24 mouse cellular contexts compared by ENCODE assay signal in genomic region chr15:93365561-93365960, GRCm38 (mm10). TPM values are rescaled to one million over a fixed set of nuclear protein-coding genes. Genes with fewer than 3 reads are reported as not detected.
A peak's percentile ranks its signal among the peaks of the same experiment; 100 is the strongest.
DNase-seq lines count a peak whose midpoint lies in the region; ATAC-seq lines count a peak whose summit lies in the region.
"Had no signal": no experiment of that assay in that cellular context is flagged by ENCODE, and none has a peak within 500 bp of the region (broad histone marks: within the 10 kb centered on the region; RNA-seq: fewer than 3 reads in every experiment).

No protein-coding gene starts in this region.

- no peaks in the 10 kb centered on the region for H3K9me3 ChIP-seq in heart, embryonic 10.5 days
- no peaks in the 10 kb centered on the region for H3K9me3 ChIP-seq in kidney, embryonic 16.5 days (ENCODE audit: low read length)
- H3K9me3 ChIP-seq: embryonic facial prominence, embryonic 10.5 days; embryonic facial prominence, embryonic 13.5 days; forebrain, embryonic 12.5 days; forebrain, embryonic 15.5 days; heart, embryonic 13.5 days; hindbrain, embryonic 12.5 days; hindbrain, embryonic 15.5 days had no signal

- peak; percentile 56 for ATAC-seq in kidney, embryonic 16.5 days (ENCODE audit: low FRiP score, low TSS enrichment)
- ATAC-seq: activated CD4-positive, CD25-positive, alpha-beta regulatory T cell, adult 4 months; forebrain, embryonic 15.5 days had no signal

- no peak overlapping the region for H3K4me3 ChIP-seq in heart, embryonic 10.5 days
- no peak overlapping the region for H3K4me3 ChIP-seq in kidney, embryonic 16.5 days (ENCODE audit: low read length)
- H3K4me3 ChIP-seq: embryonic facial prominence, embryonic 10.5 days; embryonic facial prominence, embryonic 13.5 days; erythroblast, embryonic 14.5 days; forebrain, embryonic 12.5 days; forebrain, embryonic 15.5 days; heart, embryonic 13.5 days; hindbrain, embryonic 12.5 days; hindbrain, embryonic 15.5 days had no signal

- DNase-seq in heart, embryonic 10.5 days (ENCODE audit: low spot score) = peak; percentile 25
- DNase-seq in heart, postnatal 10 days = no peak
- no peak for DNase-seq in kidney, adult 8-10 months
- DNase-seq in kidney, postnatal 14 days = peak; percentile 30
- DNase-seq in kidney, adult 18-20 months = no peak
- DNase-seq: adrenal gland, adult 8-10 months; adrenal gland, postnatal 25 days; cerebellum, adult 11-12 months; cerebellum, adult 8-10 months; cerebellum, postnatal 10 days; cerebellum, postnatal 36 days; embryo, embryonic 11 days; gastrocnemius, postnatal 25 days; heart, adult 18-20 months had no signal

- H3K27ac ChIP-seq in heart, embryonic 10.5 days = no peak overlapping the region
- no peak overlapping the region for H3K27ac ChIP-seq in kidney, embryonic 16.5 days (ENCODE audit: low read length)
- H3K27ac ChIP-seq: embryonic facial prominence, embryonic 10.5 days; embryonic facial prominence, embryonic 13.5 days; forebrain, embryonic 12.5 days; forebrain, embryonic 15.5 days; heart, embryonic 13.5 days; hindbrain, embryonic 12.5 days; hindbrain, embryonic 15.5 days had no signal

- 82% methylated on average over 6 of the region's 6 CpGs for WGBS in heart, embryonic 10.5 days
- 47% methylated on average over 6 of the region's 6 CpGs for WGBS in kidney, embryonic 16.5 days

- no peak overlapping the region for H3K9ac ChIP-seq in kidney, embryonic 16.5 days (replicated peaks; ENCODE audit: low read length)
- H3K9ac ChIP-seq: embryonic facial prominence, embryonic 13.5 days; forebrain, embryonic 12.5 days; forebrain, embryonic 15.5 days; heart, embryonic 13.5 days; hindbrain, embryonic 12.5 days; hindbrain, embryonic 15.5 days had no signal

- intact Hi-C loops in heart, postnatal 10 days (cut with DNase I) = no loop called here

- H3K36me3 ChIP-seq in heart, embryonic 10.5 days = no peaks in the 10 kb centered on the region
- no peaks in the 10 kb centered on the region for H3K36me3 ChIP-seq in kidney, embryonic 16.5 days (ENCODE audit: insufficient read depth, low read length)
- H3K36me3 ChIP-seq: embryonic facial prominence, embryonic 10.5 days; embryonic facial prominence, embryonic 13.5 days; forebrain, embryonic 12.5 days; forebrain, embryonic 15.5 days; heart, embryonic 13.5 days; hindbrain, embryonic 12.5 days; hindbrain, embryonic 15.5 days had no signal

- no peak overlapping the region for H3K4me2 ChIP-seq in kidney, embryonic 16.5 days (replicated peaks; ENCODE audit: low read depth, low read length)
- H3K4me2 ChIP-seq: embryonic facial prominence, embryonic 13.5 days; forebrain, embryonic 12.5 days; forebrain, embryonic 15.5 days; heart, embryonic 13.5 days; hindbrain, embryonic 12.5 days; hindbrain, embryonic 15.5 days had no signal

- H3K27me3 ChIP-seq in heart, embryonic 10.5 days (ENCODE audit: insufficient read depth, poor library complexity, severe bottlenecking) = no peaks in the 10 kb centered on the region
- H3K27me3 ChIP-seq in kidney, embryonic 16.5 days (ENCODE audit: insufficient read depth, low read length) = no peaks in the 10 kb centered on the region
- H3K27me3 ChIP-seq: embryonic facial prominence, embryonic 13.5 days; forebrain, embryonic 12.5 days; forebrain, embryonic 15.5 days; heart, embryonic 13.5 days; hindbrain, embryonic 12.5 days; hindbrain, embryonic 15.5 days had no signal

- H3K4me1 ChIP-seq in heart, embryonic 10.5 days = no peaks in the 10 kb centered on the region
- peaks cover 10% of the 10 kb centered on the region for H3K4me1 ChIP-seq in kidney, embryonic 16.5 days (ENCODE audit: insufficient read depth, low read length)
- H3K4me1 ChIP-seq: embryonic facial prominence, embryonic 10.5 days; embryonic facial prominence, embryonic 13.5 days; forebrain, embryonic 12.5 days; forebrain, embryonic 15.5 days; heart, embryonic 13.5 days; hindbrain, embryonic 12.5 days; hindbrain, embryonic 15.5 days had no signal

RNA-seq across cellular contexts. Expression of gene Yaf2, which starts 28.8 kb away (rescaled TPM):
- polyA plus RNA-seq in heart, embryonic 10.5 days (2016; fragmentation: Nextera tagmentation; extraction: Ambion mirVana) = 116 and 127 TPM in 2 replicates
- total RNA-seq in heart, postnatal 10 days (2021) = 10 to 100 TPM; 29.8 to 32.0 TPM
- 61.5 and 85.8 TPM in 2 replicates for polyA plus RNA-seq in kidney, embryonic 16.5 days (2015; fragmentation: Nextera tagmentation; extraction: Ambion mirVana)

RNA-seq across cellular contexts. Expression of gene Zcrb1, which starts 32.6 kb away (rescaled TPM):
- polyA plus RNA-seq in heart, embryonic 10.5 days (2016; fragmentation: Nextera tagmentation; extraction: Ambion mirVana) = 128 and 145 TPM in 2 replicates
- total RNA-seq in heart, postnatal 10 days (2021) = 10 to 100 TPM; 69.9 to 75.5 TPM
- polyA plus RNA-seq in kidney, embryonic 16.5 days (2015; fragmentation: Nextera tagmentation; extraction: Ambion mirVana) = 115 and 118 TPM in 2 replicates

RNA-seq across cellular contexts. Expression of gene Pphln1, which starts 32.6 kb away (rescaled TPM):
- 58.7 and 64.8 TPM in 2 replicates for polyA plus RNA-seq in heart, embryonic 10.5 days (2016; fragmentation: Nextera tagmentation; extraction: Ambion mirVana)
- 10 to 100 TPM; 27.6 to 29.5 TPM for total RNA-seq in heart, postnatal 10 days (2021)
- 41.3 and 53.1 TPM in 2 replicates for polyA plus RNA-seq in kidney, embryonic 16.5 days (2015; fragmentation: Nextera tagmentation; extraction: Ambion mirVana)

Comparison
In these comparisons a context has a peak if more than half of its experiments do, and no peak if none do; other contexts are left out.
1. DNase-seq: peak in heart, embryonic 10.5 days (single experiment) and kidney, postnatal 14 days (single experiment); none in heart, postnatal 10 days (0 of 2), kidney, adult 8-10 months (0 of 2) and kidney, adult 18-20 months (single experiment).